Mouse (Mus musculus) limb, embryonic 12.5 days (tissue): ENCODE data around the gene Lrrc3c. TPM values are rescaled to one million over a fixed set of nuclear protein-coding genes. Genes with fewer than 3 reads are reported as not detected.
"Not testable (repeated sequence)": the region's sequence is repeated elsewhere in the genome, so short reads cannot be mapped to it uniquely, and the experiment has no call there.

Experiments used
- ATAC-seq: fragments of 200-750 bp; cut with Nextera tagmentation; 2 replicates; pipeline ENCODE4 v1.8.0; 2017; ENCODE audit warnings: low read depth, moderate TSS enrichment; ENCODE audit not compliant: insufficient number of reproducible peaks, insufficient read depth, low FRiP score, low TSS enrichment
- H3K27ac ChIP-seq: fragments of 300-500 bp; sonication (generic); 2 replicates; pipeline ENCODE4 v1.5.1; 2016; ENCODE audit warnings: mild to moderate bottlenecking, moderate library complexity
- H3K27me3 ChIP-seq: fragments of 300-500 bp; sonication (generic); 2 replicates; pipeline ENCODE4 v1.6.1; 2016; ENCODE audit warnings: mild to moderate bottlenecking, moderate library complexity
- H3K36me3 ChIP-seq: fragments of 300-500 bp; sonication (generic); 2 replicates; pipeline ENCODE4 v1.6.1; 2016; ENCODE audit warnings: mild to moderate bottlenecking, moderate library complexity
- H3K4me1 ChIP-seq: fragments of 300-500 bp; sonication (generic); replicated peaks from 2 replicates; pipeline ENCODE4 v1.6.1; 2016
- H3K4me2 ChIP-seq: fragments of 300-500 bp; sonication (generic); 2 replicates; pipeline ENCODE4 v1.6.1; 2016; ENCODE audit warnings: mild to moderate bottlenecking, moderate library complexity
- H3K4me3 ChIP-seq: fragments of 300-500 bp; sonication (generic); replicated peaks from 2 replicates; pipeline ENCODE4 v1.5.1; 2016; ENCODE audit warnings: mild to moderate bottlenecking
- H3K9ac ChIP-seq: fragments of 300-500 bp; sonication (generic); replicated peaks from 2 replicates; pipeline ENCODE4 v1.6.1; 2016; ENCODE audit warnings: mild to moderate bottlenecking, moderate library complexity
- H3K9me3 ChIP-seq: fragments of 300-500 bp; sonication (generic); 2 replicates; pipeline ENCODE4 v1.6.1; 2016; ENCODE audit warnings: mild to moderate bottlenecking, moderate library complexity
- WGBS: fragments of 180-500 bp; shearing (Covaris S2); methylation state at CpG from one replicate; pipeline ENCODE4 v1.1.7; 2016; 5-methylcytosine and 5-hydroxymethylcytosine counted together
- polyA plus RNA-seq: library from polyadenylated mRNA; unstranded; fragments of >200 nt; fragmentation: Nextera tagmentation; extraction: Ambion mirVana; gene quantifications from 2 replicates; pipeline ENCODE4 v1.2.1, GENCODE M21; 2016

Gene Lrrc3c
- polyA plus RNA-seq, 1 experiment from 2014 or later: not detected

DNA sequence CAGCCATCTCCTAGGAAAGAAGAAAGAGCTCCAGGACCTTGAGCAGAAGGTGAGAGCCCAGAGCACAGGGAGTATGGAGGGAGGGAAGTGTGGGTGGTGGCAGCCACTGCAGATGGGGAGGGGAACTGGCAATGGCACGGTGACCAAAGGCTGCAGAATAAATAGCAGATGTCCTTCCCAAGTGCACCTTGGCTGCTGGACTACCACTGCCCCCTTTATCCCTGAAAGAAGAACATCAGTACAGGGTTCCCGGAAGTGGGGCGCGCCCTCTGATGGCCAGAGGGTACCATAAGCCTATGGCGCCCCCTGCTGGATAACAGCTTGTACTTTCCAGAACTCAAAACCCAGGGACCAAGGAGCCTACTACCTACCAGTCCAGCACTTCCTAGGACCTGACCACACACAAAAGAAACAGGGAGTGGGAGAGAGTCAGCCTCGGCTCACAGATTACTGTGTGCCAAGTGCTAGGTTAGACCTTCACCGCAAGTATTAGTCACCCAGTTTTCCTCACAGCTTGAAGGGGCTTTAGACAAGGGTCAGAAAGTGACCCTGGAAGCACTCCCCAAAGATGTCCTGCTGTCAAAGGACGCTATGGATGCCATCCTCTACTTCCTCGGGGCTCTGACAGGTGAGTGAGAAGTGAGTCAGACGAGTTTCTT is 37.4 kb downstream of the Lrrc3c start:
- not testable (repeated sequence) for ATAC-seq, H3K9ac ChIP-seq, H3K9me3 ChIP-seq, H3K27ac ChIP-seq, H3K4me2 ChIP-seq, H3K36me3 ChIP-seq, H3K4me3 ChIP-seq, H3K4me1 ChIP-seq
- peaks cover 10% of the 10 kb centered on the region; the same call in 1 of the 2 replicates for H3K27me3 ChIP-seq
- 31% methylated on average over 10 of the region's 10 CpGs for WGBS

GRCm38 (mm10) chr11:98637501-98637900 is 39.4 kb downstream of the Lrrc3c start:
- WGBS: 79% methylated on average over 1 of the region's 1 CpGs
- Histone ChIP-seq H3K27ac (no peak overlapping the region), H3K36me3 (no peaks in the 10 kb centered on the region), H3K9ac (no peak overlapping the region), H3K4me2 (no peak overlapping the region), H3K9me3 (no peaks in the 10 kb centered on the region), H3K27me3 (peaks cover 4% of the 10 kb centered on the region; the same call in 1 of the 2 replicates), H3K4me3 (no peak overlapping the region), H3K4me1 (no peaks in the 10 kb centered on the region)
- ATAC-seq: no peak

GRCm38 (mm10) chr11:98640091-98640490 is 42.0 kb downstream of the Lrrc3c start:
- 53% methylated on average over 5 of the region's 5 CpGs for WGBS
- Histone ChIP-seq H3K9ac (no peak overlapping the region), H3K4me3 (no peak overlapping the region), H3K4me1 (no peaks in the 10 kb centered on the region), H3K27me3 (no peaks in the 10 kb centered on the region; the same call in 1 of the 2 replicates), H3K36me3 (no peaks in the 10 kb centered on the region), H3K27ac (no peak overlapping the region), H3K4me2 (no peak overlapping the region), H3K9me3 (no peaks in the 10 kb centered on the region)
- no peak for ATAC-seq

GRCm38 (mm10) chr11:98644757-98645156 is 46.7 kb downstream of the Lrrc3c start:
- Histone ChIP-seq H3K36me3 (no peaks in the 10 kb centered on the region), H3K27me3 (peaks cover 23% of the 10 kb centered on the region), H3K4me2 (no peak overlapping the region), H3K27ac (no peak overlapping the region), H3K9me3 (no peaks in the 10 kb centered on the region), H3K4me1 (no peaks in the 10 kb centered on the region), H3K9ac (no peak overlapping the region), H3K4me3 (no peak overlapping the region)
- 76% methylated on average over 3 of the region's 3 CpGs for WGBS
- no peak for ATAC-seq

GRCm38 (mm10) chr11:98645946-98646345 is 47.9 kb downstream of the Lrrc3c start:
- H3K36me3 ChIP-seq: no peaks in the 10 kb centered on the region
- no peak for ATAC-seq
- WGBS: 89% methylated on average over 2 of the region's 2 CpGs
- H3K27me3 ChIP-seq: peaks cover 23% of the 10 kb centered on the region
- no peaks in the 10 kb centered on the region for H3K4me1 ChIP-seq
- H3K27ac ChIP-seq: no peak overlapping the region
- no peaks in the 10 kb centered on the region for H3K9me3 ChIP-seq
- no peak overlapping the region for H3K4me3 ChIP-seq
- no peak overlapping the region for H3K9ac ChIP-seq
- no peak overlapping the region for H3K4me2 ChIP-seq

DNA sequence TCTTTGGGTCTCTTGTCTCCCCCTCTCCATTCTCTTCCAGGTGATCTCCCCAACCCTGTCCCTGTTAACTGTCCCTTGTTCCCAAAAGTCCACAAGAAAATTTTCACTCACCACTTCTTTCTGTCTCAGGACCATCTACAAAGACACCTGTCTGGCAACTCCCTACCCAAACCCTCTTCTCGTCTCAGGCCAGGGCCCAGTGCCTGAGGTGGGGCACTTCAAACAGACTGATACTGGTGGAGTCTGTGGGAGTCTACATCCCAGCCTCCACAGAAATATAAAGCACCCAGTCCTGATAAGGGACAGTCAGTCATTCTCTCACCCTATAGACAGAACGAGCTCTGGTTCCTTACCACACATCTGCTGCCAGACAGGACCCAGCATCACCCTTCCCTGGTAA is 48.4 kb downstream of the Lrrc3c start, which contains the start of gene Gsdma2:
Gene Gsdma2, plus strand, starts transcription at position 301 of the 400 bp plus-strand sequence.
- H3K27me3 ChIP-seq: peaks cover 23% of the 10 kb centered on the region
- no peak within 1 kb of the TSS for H3K27ac ChIP-seq
- no peak within 1 kb of the TSS for H3K9ac ChIP-seq
- no peaks in the 10 kb centered on the region for H3K36me3 ChIP-seq
- H3K4me1 ChIP-seq: no peaks in the 10 kb centered on the region
- ATAC-seq: no peak
- no peaks in the 10 kb centered on the region for H3K9me3 ChIP-seq
- 67% methylated on average over 2 of the region's 2 CpGs for WGBS
- H3K4me2 ChIP-seq: no peak within 1 kb of the TSS
- H3K4me3 ChIP-seq: no peak within 1 kb of the TSS

Other genes starting within 250 kb of the Lrrc3c start
- 0.18 and 0.76 TPM in 2 replicates for gene Ppp1r1b, start 249.9 kb upstream of the Lrrc3c start, polyA plus RNA-seq
- 39.9 and 41.9 TPM in 2 replicates for gene Stard3, start 239.9 kb upstream of the Lrrc3c start, polyA plus RNA-seq
- 4.7 TPM in 2 replicates for gene Tcap, start 214.5 kb upstream of the Lrrc3c start, polyA plus RNA-seq
- 0.37 and 0.41 TPM in 2 replicates for gene Pnmt, start 211.8 kb upstream of the Lrrc3c start, polyA plus RNA-seq
- 7.9 and 9.7 TPM in 2 replicates for gene Pgap3, start 197.8 kb upstream of the Lrrc3c start, polyA plus RNA-seq
- 40.8 and 45.7 TPM in 2 replicates for gene Erbb2, start 185.8 kb upstream of the Lrrc3c start, polyA plus RNA-seq
- 74.4 and 79.8 TPM in 2 replicates for gene Mien1, start 159.3 kb upstream of the Lrrc3c start, polyA plus RNA-seq
- 5.1 and 5.4 TPM in 2 replicates for gene Grb7, start 151.9 kb upstream of the Lrrc3c start, polyA plus RNA-seq
- gene Ikzf3, start 52.3 kb upstream of the Lrrc3c start, polyA plus RNA-seq: 0.45 and 0.54 TPM in 2 replicates
- gene Zpbp2, start 47.2 kb upstream of the Lrrc3c start, polyA plus RNA-seq: 0.65 TPM in 1 of 2 replicates, not detected in the other
- 58.2 and 63.1 TPM in 2 replicates for gene Ormdl3, start 10.9 kb upstream of the Lrrc3c start, polyA plus RNA-seq
- 1.2 and 1.3 TPM in 2 replicates for gene Gm12355, start 27.4 kb downstream of the Lrrc3c start, polyA plus RNA-seq
- not detected in 2 replicates for gene Gsdma3, start 28.1 kb downstream of the Lrrc3c start, polyA plus RNA-seq
- not detected in 2 replicates for gene Gsdma2, start 48.5 kb downstream of the Lrrc3c start, polyA plus RNA-seq
- not detected in 2 replicates for gene Gsdma, start 66.1 kb downstream of the Lrrc3c start, polyA plus RNA-seq
- 247 and 258 TPM in 2 replicates for gene Psmd3, start 84.3 kb downstream of the Lrrc3c start, polyA plus RNA-seq
- gene Csf3, start 103.0 kb downstream of the Lrrc3c start, polyA plus RNA-seq: not detected in 2 replicates
- gene Med24, start 131.1 kb downstream of the Lrrc3c start, polyA plus RNA-seq: 74.4 and 79.3 TPM in 2 replicates
- 22.3 and 24.9 TPM in 2 replicates for gene Thra, start 142.3 kb downstream of the Lrrc3c start, polyA plus RNA-seq
- gene Nr1d1, start 177.0 kb downstream of the Lrrc3c start, polyA plus RNA-seq: 0.79 and 1.0 TPM in 2 replicates
- gene Msl1, start 197.2 kb downstream of the Lrrc3c start, polyA plus RNA-seq: 32.7 and 35.3 TPM in 2 replicates
- 48.1 and 54.1 TPM in 2 replicates for gene Casc3, start 206.6 kb downstream of the Lrrc3c start, polyA plus RNA-seq
- gene Rapgefl1, start 238.5 kb downstream of the Lrrc3c start, polyA plus RNA-seq: 2.5 and 3.3 TPM in 2 replicates